Mouse (Mus musculus) embryonic facial prominence, embryonic 14.5 days (tissue): Measurements from ENCODE around the gene B3gat3. TPM values are rescaled to one million over a fixed set of nuclear protein-coding genes. Genes with fewer than 3 reads are reported as not detected.

Experiments used
- ATAC-seq: fragments of 200-750 bp; cut with Nextera tagmentation; 2 replicates; pipeline ENCODE4 v1.8.0; 2017; ENCODE audit warnings: low read depth, moderate number of reproducible peaks, moderate TSS enrichment
- DNase-seq: peaks from one replicate; pipeline ENCODE4 v3.0.0-alpha.2; 2015; ENCODE audit warnings: low spot score
- H3K27ac ChIP-seq: fragments of 300-500 bp; sonication (generic); replicated peaks from 2 replicates; pipeline ENCODE4 v1.5.1; 2014; ENCODE audit warnings: low read depth, mild to moderate bottlenecking, low read length, moderate library complexity
- H3K27me3 ChIP-seq: fragments of 300-500 bp; sonication (generic); replicated peaks from 2 replicates; pipeline ENCODE4 v1.6.1; 2014; ENCODE audit warnings: low read length; ENCODE audit not compliant: control insufficient read depth, insufficient read depth
- H3K36me3 ChIP-seq: fragments of 300-500 bp; sonication (generic); 2 replicates; pipeline ENCODE4 v1.6.1; 2014; ENCODE audit warnings: low read length, mixed read lengths; ENCODE audit not compliant: control insufficient read depth, insufficient read depth
- H3K4me1 ChIP-seq: fragments of 300-500 bp; sonication (generic); 2 replicates; pipeline ENCODE4 v1.6.1; 2014; ENCODE audit warnings: antibody characterized with exemption, low read length; ENCODE audit not compliant: control insufficient read depth, insufficient read depth
- H3K4me2 ChIP-seq: fragments of 300-500 bp; sonication (generic); 2 replicates; pipeline ENCODE4 v1.6.1; 2014; ENCODE audit warnings: low read depth, mild to moderate bottlenecking, low read length, moderate library complexity, mixed read lengths
- H3K4me3 ChIP-seq: fragments of 300-500 bp; sonication (generic); 2 replicates; pipeline ENCODE4 v1.5.1; 2014; ENCODE audit warnings: low read depth, mild to moderate bottlenecking, low read length
- H3K9ac ChIP-seq: fragments of 300-500 bp; sonication (generic); 2 replicates; pipeline ENCODE4 v1.6.1; 2014; ENCODE audit warnings: low read depth, mild to moderate bottlenecking, low read length, moderate library complexity, mixed read lengths
- H3K9me3 ChIP-seq: fragments of 300-500 bp; sonication (generic); 2 replicates; pipeline ENCODE4 v1.6.1; 2016; ENCODE audit warnings: low read length; ENCODE audit not compliant: control insufficient read depth
- WGBS: fragments of 180-500 bp; shearing (Covaris S2); extraction: QIAGEN DNeasy Blood & Tissue Kit; methylation state at CpG from one replicate; pipeline ENCODE4 v1.1.7; 2014; 5-methylcytosine and 5-hydroxymethylcytosine counted together
- polyA plus RNA-seq: library from polyadenylated mRNA; unstranded; fragments of >200 nt; fragmentation: Nextera tagmentation; extraction: Ambion mirVana; gene quantifications from 2 replicates; pipeline ENCODE4 v1.2.1, GENCODE M21; 2014

B3gat3 gene
- polyA plus RNA-seq, 1 experiment from 2014 or later = 42.4 TPM

DNA sequence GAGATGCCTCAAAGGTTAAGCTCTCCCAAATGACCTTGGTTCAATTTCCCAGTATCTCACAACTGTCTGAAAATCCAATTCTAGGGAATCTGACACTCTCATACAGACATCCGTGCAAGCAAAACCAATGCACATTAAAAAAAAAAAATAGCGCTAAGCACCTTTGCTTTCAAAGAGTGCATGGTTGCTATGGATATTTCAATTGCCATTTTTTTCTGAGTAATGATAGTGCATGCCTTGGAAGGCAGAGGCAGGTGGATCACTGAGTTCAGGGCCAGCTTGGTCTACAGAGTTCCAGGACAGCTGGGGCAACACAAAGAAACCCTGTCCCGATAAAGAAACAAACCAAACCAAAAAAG lies 39.2 kb upstream of the B3gat3 start:
- H3K4me2 ChIP-seq = peak overlapping the region; percentile 77
- peak overlapping the region; percentile 60 for H3K4me3 ChIP-seq
- DNase-seq (no peak), ATAC-seq (peak; percentile 12; the same call in 1 of the 2 replicates)
- H3K9ac ChIP-seq = peak overlapping the region; percentile 74
- H3K27ac ChIP-seq = no peak overlapping the region
- H3K4me1 ChIP-seq = peaks cover 7% of the 10 kb centered on the region; the same call in 1 of the 2 replicates
- H3K27me3 ChIP-seq = no peaks in the 10 kb centered on the region
- H3K9me3 ChIP-seq = no peaks in the 10 kb centered on the region
- H3K36me3 ChIP-seq = peaks cover 11% of the 10 kb centered on the region
- 8% methylated on average over 3 of the region's 3 CpGs for WGBS

- H3K4me1 ChIP-seq = peaks cover 14% of the 10 kb centered on the region
- ATAC-seq (no peak), DNase-seq (no peak)
- no peak within 1 kb of the TSS for H3K4me3 ChIP-seq
- no peaks in the 10 kb centered on the region for H3K27me3 ChIP-seq
- H3K27ac ChIP-seq = no peak within 1 kb of the TSS
- no peaks in the 10 kb centered on the region for H3K9me3 ChIP-seq
- no peak within 1 kb of the TSS for H3K9ac ChIP-seq
- 75% methylated on average over 3 of the region's 3 CpGs for WGBS
- H3K36me3 ChIP-seq = no peaks in the 10 kb centered on the region
- H3K4me2 ChIP-seq = no peak within 1 kb of the TSS
Observed at GRCm38 (mm10) chr19:8883616-8884015, 36.6 kb upstream of the B3gat3 start, which contains the start of the genes Lbhd1 and Gm49403. TSS of gene Lbhd1 (plus strand) at chr19:8883732. TSS of gene Gm49403 (plus strand) at chr19:8883930.

DNA sequence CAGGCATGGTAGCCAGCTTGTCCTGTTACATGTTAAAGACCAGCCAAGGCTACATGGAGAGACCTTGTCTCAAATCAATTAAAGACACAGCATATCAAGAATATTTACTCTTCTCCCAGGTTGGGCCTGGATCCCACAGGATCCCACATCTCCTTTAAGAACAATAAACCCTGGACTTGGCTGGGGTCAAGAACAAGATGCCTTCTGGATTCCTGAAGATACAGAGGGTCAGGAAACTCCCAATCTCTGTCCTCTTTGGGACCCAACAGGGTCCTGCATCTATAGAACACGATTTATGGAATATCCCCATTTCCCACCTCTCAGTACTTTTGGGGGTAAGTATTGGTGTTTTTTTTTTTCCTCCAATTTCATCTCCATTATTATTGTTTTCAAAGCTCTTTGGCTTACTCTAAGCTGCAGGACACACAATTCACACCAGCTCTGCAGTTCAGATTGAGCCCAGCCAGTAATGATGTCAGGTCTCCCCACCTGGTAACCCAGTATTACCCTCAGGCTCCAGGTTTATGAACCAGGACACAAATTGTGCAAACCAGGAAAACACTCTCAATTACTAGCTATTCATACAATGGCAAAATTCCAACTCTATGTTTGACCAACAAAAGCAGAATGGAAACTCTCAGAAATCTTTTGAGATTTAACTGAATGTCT lies 33.1 kb upstream of the B3gat3 start:
- Histone ChIP-seq H3K27ac (peak overlapping the region; percentile 75; the same call in 1 of the 2 replicates), H3K4me2 (peak overlapping the region; percentile 82), H3K9me3 (no peaks in the 10 kb centered on the region), H3K9ac (no peak overlapping the region), H3K4me1 (peaks cover 7% of the 10 kb centered on the region), H3K27me3 (no peaks in the 10 kb centered on the region), H3K36me3 (peaks cover 14% of the 10 kb centered on the region), H3K4me3 (peak overlapping the region; percentile 70)
- DNase-seq (peak; percentile 19), ATAC-seq (no peak)
- WGBS = 50% methylated on average over 1 of the region's 1 CpGs

DNA sequence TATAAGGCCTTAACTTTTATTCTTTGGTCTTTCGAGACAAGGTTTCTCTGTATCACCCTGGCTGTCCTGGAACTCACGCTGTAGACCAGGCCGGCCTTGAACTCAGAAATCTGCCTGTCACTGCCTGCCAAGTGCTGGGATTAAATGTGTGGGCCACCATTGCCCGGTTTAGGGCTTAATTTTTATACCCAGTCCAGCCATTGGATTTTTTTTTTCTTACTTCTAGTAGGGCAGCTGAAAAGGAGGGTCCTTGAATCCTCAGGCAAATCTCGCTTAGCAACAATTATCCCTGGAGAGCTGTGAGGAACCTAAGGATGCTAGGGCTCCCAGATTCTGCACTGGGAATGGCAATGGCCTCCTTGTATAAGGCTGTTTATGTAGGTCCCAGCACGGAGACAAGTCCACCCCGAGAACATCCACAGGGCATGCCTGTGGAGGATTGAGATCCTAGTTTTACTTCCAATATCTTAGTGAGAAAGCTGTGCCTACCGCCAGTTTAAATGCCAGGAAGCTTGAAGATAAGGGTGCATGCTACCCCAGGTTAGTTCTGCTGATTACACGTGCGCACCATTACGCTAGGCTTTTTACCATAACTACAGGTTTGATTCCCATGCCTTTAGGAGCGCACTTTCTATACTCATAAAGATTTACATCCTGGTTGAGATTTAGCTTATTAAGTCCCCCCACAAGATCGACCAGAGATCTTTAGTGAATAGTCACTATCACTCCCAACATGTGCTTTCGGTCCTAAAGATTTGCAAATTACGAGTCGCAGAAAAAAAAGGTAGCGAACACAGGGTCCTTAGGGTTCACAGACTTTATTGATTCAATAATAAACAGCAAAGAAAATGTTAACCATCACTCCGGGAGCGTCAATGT lies 32.4 kb upstream of the B3gat3 start:
- peaks cover 7% of the 10 kb centered on the region for H3K4me1 ChIP-seq
- no peaks in the 10 kb centered on the region for H3K9me3 ChIP-seq
- no peaks in the 10 kb centered on the region for H3K27me3 ChIP-seq
- ATAC-seq (no peak), DNase-seq (peak; percentile 8)
- peak overlapping the region; percentile 82 for H3K4me2 ChIP-seq
- H3K9ac ChIP-seq = peak overlapping the region; percentile 92
- peak overlapping the region; percentile 75 for H3K27ac ChIP-seq
- peaks cover 14% of the 10 kb centered on the region for H3K36me3 ChIP-seq
- 16% methylated on average over 19 of the region's 19 CpGs for whole genome bisulfite sequencing
- H3K4me3 ChIP-seq = peak overlapping the region; percentile 70

DNA sequence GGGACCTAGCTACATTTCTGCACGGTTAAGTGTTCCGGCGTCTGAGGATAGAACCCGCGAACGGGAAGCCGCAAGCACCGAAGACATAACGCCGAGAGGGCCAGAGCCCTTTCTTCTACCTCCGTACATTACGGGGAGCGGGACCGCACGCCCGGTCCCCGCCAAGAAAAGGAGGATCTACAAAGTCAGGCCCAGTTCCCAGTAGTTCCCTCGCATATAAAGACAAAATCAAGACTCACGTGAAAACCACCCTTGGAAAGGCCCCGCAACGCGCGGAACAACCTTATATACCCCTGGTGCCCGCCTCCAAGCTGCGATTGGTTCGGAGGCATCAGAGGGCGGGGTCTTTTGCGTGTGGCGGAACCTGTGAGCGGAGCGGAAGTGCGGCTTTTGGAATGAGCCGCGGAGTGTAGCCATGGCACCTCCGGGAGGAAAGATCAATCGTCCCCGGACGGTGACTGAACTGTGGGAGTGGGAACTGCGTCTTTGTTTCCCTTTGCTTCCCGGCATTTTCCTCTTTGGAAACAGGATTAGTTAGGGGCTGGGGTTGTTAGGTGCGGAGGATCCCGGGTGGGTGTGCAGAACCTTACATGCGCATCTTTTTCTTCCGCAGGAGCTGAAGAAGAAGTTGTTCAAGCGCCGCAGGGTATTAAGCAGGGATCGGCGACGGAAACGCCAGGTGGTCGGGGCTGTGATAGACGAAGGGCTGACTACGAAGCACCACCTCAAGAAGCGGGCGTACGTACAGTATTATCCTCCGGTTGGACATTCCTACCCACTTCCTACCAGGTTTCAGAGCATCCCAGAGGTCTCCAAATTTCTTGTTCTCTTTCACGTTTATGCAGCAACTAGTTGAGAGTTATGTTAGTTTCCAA lies 31.4 kb upstream of the B3gat3 start, which contains the start of the genes 1810009A15Rik and Gm49416:
TSS of gene 1810009A15Rik (plus strand) at position 343 of the 875 bp plus-strand sequence.
TSS of gene Gm49416 (plus strand) at position 416 of the 875 bp plus-strand sequence.
- Histone ChIP-seq H3K4me3 (peak within 1 kb of the TSS; percentile 70), H3K4me1 (peaks cover 7% of the 10 kb centered on the region), H3K9ac (peak within 1 kb of the TSS; percentile 92), H3K36me3 (peaks cover 14% of the 10 kb centered on the region), H3K27me3 (no peaks in the 10 kb centered on the region), H3K4me2 (peak within 1 kb of the TSS; percentile 82), H3K27ac (peak within 1 kb of the TSS; percentile 75), H3K9me3 (no peaks in the 10 kb centered on the region)
- DNase-seq (peak; percentile 99), ATAC-seq (peak; percentile 95)
- WGBS = under 1% methylated on average over 58 of the region's 58 CpGs

- 3% methylated on average over 42 of the region's 54 CpGs for WGBS
- Histone ChIP-seq H3K36me3 (peaks cover 31% of the 10 kb centered on the region), H3K9me3 (no peaks in the 10 kb centered on the region), H3K27ac (peak within 1 kb of the TSS; percentile 76), H3K4me1 (peaks cover 7% of the 10 kb centered on the region), H3K4me3 (peak within 1 kb of the TSS; percentile 64), H3K9ac (peak within 1 kb of the TSS; percentile 93), H3K4me2 (peak within 1 kb of the TSS; percentile 87), H3K27me3 (no peaks in the 10 kb centered on the region)
- ATAC-seq (peak; percentile 65), DNase-seq (peak; percentile 92)
Observed at GRCm38 (mm10) chr19:8892829-8893766, 27.1 kb upstream of the B3gat3 start, which contains the start of gene Ints5. TSS of gene Ints5 (plus strand) at chr19:8893005.

- Histone ChIP-seq H3K4me2 (no peak overlapping the region), H3K4me3 (no peak overlapping the region), H3K9ac (0 out of 2 replicates have a peak overlapping the region, but pooled peaks have one; percentile 15), H3K9me3 (no peaks in the 10 kb centered on the region), H3K4me1 (peaks cover 16% of the 10 kb centered on the region), H3K36me3 (peaks cover 25% of the 10 kb centered on the region), H3K27me3 (no peaks in the 10 kb centered on the region), H3K27ac (no peak overlapping the region)
- 87% methylated on average over 9 of the region's 9 CpGs for WGBS
- ATAC-seq (no peak), DNase-seq (no peak)
Observed at GRCm38 (mm10) chr19:8895397-8895960, 24.7 kb upstream of the B3gat3 start.
